Mouse (Mus musculus) midbrain, embryonic 13.5 days (tissue): ENCODE measurements around the gene Fntb. TPM values are rescaled to one million over a fixed set of nuclear protein-coding genes. Genes with fewer than 3 reads are reported as not detected.

Experiments
- ATAC-seq: fragments of 200-750 bp; cut with Nextera tagmentation; 2 replicates; pipeline ENCODE4 v1.8.0; 2017; ENCODE audit warnings: mild to moderate bottlenecking, moderate TSS enrichment, moderate library complexity
- H3K27ac ChIP-seq: fragments of 300-500 bp; sonication (generic); 2 replicates; pipeline ENCODE4 v1.5.1; 2015; ENCODE audit warnings: inconsistent platforms, mild to moderate bottlenecking, moderate library complexity
- H3K27me3 ChIP-seq: fragments of 300-500 bp; sonication (generic); 2 replicates; pipeline ENCODE4 v1.6.1; 2015; ENCODE audit warnings: mild to moderate bottlenecking, inconsistent platforms
- H3K36me3 ChIP-seq: fragments of 300-500 bp; sonication (generic); 2 replicates; pipeline ENCODE4 v1.6.1; 2015; ENCODE audit warnings: mild to moderate bottlenecking, inconsistent platforms
- H3K4me1 ChIP-seq: fragments of 300-500 bp; sonication (generic); replicated peaks from 2 replicates; pipeline ENCODE4 v1.6.1; 2015; ENCODE audit warnings: inconsistent platforms
- H3K4me2 ChIP-seq: fragments of 300-500 bp; sonication (generic); replicated peaks from 2 replicates; pipeline ENCODE4 v1.6.1; 2015; ENCODE audit warnings: moderate library complexity, mild to moderate bottlenecking, inconsistent platforms
- H3K4me3 ChIP-seq: fragments of 300-500 bp; sonication (generic); replicated peaks from 2 replicates; pipeline ENCODE4 v1.5.1; 2015; ENCODE audit warnings: mild to moderate bottlenecking, inconsistent platforms
- H3K9ac ChIP-seq: fragments of 300-500 bp; sonication (generic); replicated peaks from 2 replicates; pipeline ENCODE4 v1.6.1; 2015; ENCODE audit warnings: mild to moderate bottlenecking, inconsistent platforms
- H3K9me3 ChIP-seq: fragments of 300-500 bp; sonication (generic); 2 replicates; pipeline ENCODE4 v1.6.1; 2016; ENCODE audit warnings: mild to moderate bottlenecking, inconsistent platforms
- WGBS: fragments of 180-500 bp; shearing (Covaris S2); methylation state at CpG from one replicate; pipeline ENCODE4 v1.1.7; 2015; 5-methylcytosine and 5-hydroxymethylcytosine counted together
- polyA plus RNA-seq: library from polyadenylated mRNA; unstranded; fragments of >200 nt; fragmentation: Nextera tagmentation; extraction: Ambion mirVana; gene quantifications from 2 replicates; pipeline ENCODE4 v1.2.1, GENCODE M21; 2015

Gene Fntb
- polyA plus RNA-seq, 1 experiment from 2014 or later: 36.8 TPM

- no peak overlapping the region for H3K4me2 ChIP-seq
- H3K9me3 ChIP-seq: no peaks in the 10 kb centered on the region
- H3K4me3 ChIP-seq: no peak overlapping the region
- no peaks in the 10 kb centered on the region for H3K4me1 ChIP-seq
- H3K27ac ChIP-seq: no peak overlapping the region
- H3K36me3 ChIP-seq: peaks cover 33% of the 10 kb centered on the region
- no peak for ATAC-seq
- 88% methylated on average over 6 of the region's 6 CpGs for WGBS
- H3K27me3 ChIP-seq: no peaks in the 10 kb centered on the region
- H3K9ac ChIP-seq: no peak overlapping the region
Measured at GRCm38 (mm10) chr12:76932688-76933060, 167.3 kb downstream of the Fntb start.

- no peak overlapping the region for H3K4me3 ChIP-seq
- H3K36me3 ChIP-seq: peaks cover 51% of the 10 kb centered on the region
- WGBS: 97% methylated on average over 3 of the region's 3 CpGs
- no peaks in the 10 kb centered on the region for H3K27me3 ChIP-seq
- H3K4me1 ChIP-seq: no peaks in the 10 kb centered on the region
- H3K27ac ChIP-seq: no peak overlapping the region
- H3K4me2 ChIP-seq: no peak overlapping the region
- no peak for ATAC-seq
- no peaks in the 10 kb centered on the region for H3K9me3 ChIP-seq
- no peak overlapping the region for H3K9ac ChIP-seq
Measured at GRCm38 (mm10) chr12:76934438-76934837, 169.0 kb downstream of the Fntb start.

GRCm38 (mm10) chr12:76936211-76936610 lies 170.8 kb downstream of the Fntb start:
- H3K27me3 ChIP-seq: no peaks in the 10 kb centered on the region
- no peak overlapping the region for H3K4me2 ChIP-seq
- no peak overlapping the region for H3K27ac ChIP-seq
- no peaks in the 10 kb centered on the region for H3K9me3 ChIP-seq
- no peaks in the 10 kb centered on the region for H3K4me1 ChIP-seq
- H3K36me3 ChIP-seq: peaks cover 68% of the 10 kb centered on the region
- WGBS: 95% methylated on average over 10 of the region's 10 CpGs
- ATAC-seq: no peak
- H3K9ac ChIP-seq: no peak overlapping the region
- H3K4me3 ChIP-seq: no peak overlapping the region

GRCm38 (mm10) chr12:76938013-76938412 lies 172.6 kb downstream of the Fntb start:
- Histone ChIP-seq H3K27me3 (no peaks in the 10 kb centered on the region), H3K9ac (no peak overlapping the region), H3K4me1 (no peaks in the 10 kb centered on the region), H3K36me3 (peaks cover 78% of the 10 kb centered on the region), H3K27ac (no peak overlapping the region), H3K4me3 (no peak overlapping the region), H3K4me2 (no peak overlapping the region), H3K9me3 (no peaks in the 10 kb centered on the region)
- 90% methylated on average over 6 of the region's 6 CpGs for WGBS
- ATAC-seq: no peak

- H3K4me2 ChIP-seq: no peak overlapping the region
- H3K9me3 ChIP-seq: no peaks in the 10 kb centered on the region
- no peak overlapping the region for H3K9ac ChIP-seq
- H3K27ac ChIP-seq: no peak overlapping the region
- H3K36me3 ChIP-seq: peaks cover 96% of the 10 kb centered on the region
- no peak overlapping the region for H3K4me3 ChIP-seq
- ATAC-seq: no peak
- H3K4me1 ChIP-seq: no peaks in the 10 kb centered on the region
- WGBS: 63% methylated on average over 2 of the region's 2 CpGs
- no peaks in the 10 kb centered on the region for H3K27me3 ChIP-seq
Measured at GRCm38 (mm10) chr12:76941524-76941923, 176.1 kb downstream of the Fntb start.

GRCm38 (mm10) chr12:76942476-76942875 lies 177.1 kb downstream of the Fntb start:
- peaks cover 95% of the 10 kb centered on the region for H3K36me3 ChIP-seq
- no peak for ATAC-seq

GRCm38 (mm10) chr12:76943046-76943445 lies 177.7 kb downstream of the Fntb start:
- 83% methylated on average over 3 of the region's 3 CpGs for WGBS
- no peaks in the 10 kb centered on the region for H3K4me1 ChIP-seq
- ATAC-seq: no peak
- H3K27ac ChIP-seq: no peak overlapping the region
- no peak overlapping the region for H3K4me3 ChIP-seq
- H3K9me3 ChIP-seq: no peaks in the 10 kb centered on the region
- no peaks in the 10 kb centered on the region for H3K27me3 ChIP-seq
- H3K4me2 ChIP-seq: no peak overlapping the region
- no peak overlapping the region for H3K9ac ChIP-seq
- peaks cover 96% of the 10 kb centered on the region for H3K36me3 ChIP-seq

More at GRCm38 (mm10) chr12:76942476-76942875, 177.1 kb downstream of the Fntb start:
- Histone ChIP-seq H3K27me3 (no peaks in the 10 kb centered on the region), H3K27ac (no peak overlapping the region), H3K4me2 (no peak overlapping the region), H3K4me1 (no peaks in the 10 kb centered on the region), H3K4me3 (no peak overlapping the region), H3K9me3 (no peaks in the 10 kb centered on the region), H3K9ac (no peak overlapping the region)
- WGBS: 83% methylated on average over 2 of the region's 2 CpGs

GRCm38 (mm10) chr12:76943466-76943865 lies 178.1 kb downstream of the Fntb start:
- Histone ChIP-seq H3K9ac (no peak overlapping the region), H3K9me3 (no peaks in the 10 kb centered on the region), H3K36me3 (peaks cover 96% of the 10 kb centered on the region), H3K27me3 (no peaks in the 10 kb centered on the region), H3K27ac (no peak overlapping the region), H3K4me1 (no peaks in the 10 kb centered on the region), H3K4me2 (no peak overlapping the region), H3K4me3 (no peak overlapping the region)
- no peak for ATAC-seq
- WGBS: 93% methylated on average over 6 of the region's 6 CpGs

GRCm38 (mm10) chr12:76947487-76947886 lies 182.1 kb downstream of the Fntb start:
- H3K4me3 ChIP-seq: no peak overlapping the region
- H3K9ac ChIP-seq: no peak overlapping the region
- no peak overlapping the region for H3K4me2 ChIP-seq
- H3K27ac ChIP-seq: no peak overlapping the region
- no peaks in the 10 kb centered on the region for H3K4me1 ChIP-seq
- no peak for ATAC-seq
- H3K27me3 ChIP-seq: no peaks in the 10 kb centered on the region
- 94% methylated on average over 3 of the region's 3 CpGs for WGBS
- peaks cover 91% of the 10 kb centered on the region for H3K36me3 ChIP-seq
- H3K9me3 ChIP-seq: no peaks in the 10 kb centered on the region

GRCm38 (mm10) chr12:76948185-76948584 lies 182.8 kb downstream of the Fntb start:
- Histone ChIP-seq H3K27ac (no peak overlapping the region), H3K9ac (no peak overlapping the region), H3K4me1 (no peaks in the 10 kb centered on the region), H3K27me3 (no peaks in the 10 kb centered on the region), H3K4me3 (no peak overlapping the region), H3K36me3 (peaks cover 92% of the 10 kb centered on the region), H3K4me2 (no peak overlapping the region), H3K9me3 (no peaks in the 10 kb centered on the region)
- ATAC-seq: no peak
- 99% methylated on average over 2 of the region's 2 CpGs for WGBS

GRCm38 (mm10) chr12:76948781-76949180 lies 183.4 kb downstream of the Fntb start:
- no peaks in the 10 kb centered on the region for H3K4me1 ChIP-seq
- no peak overlapping the region for H3K27ac ChIP-seq
- H3K9ac ChIP-seq: no peak overlapping the region
- H3K27me3 ChIP-seq: no peaks in the 10 kb centered on the region
- peaks cover 91% of the 10 kb centered on the region for H3K36me3 ChIP-seq
- H3K4me3 ChIP-seq: no peak overlapping the region
- 95% methylated on average over 3 of the region's 3 CpGs for WGBS
- ATAC-seq: no peak
- no peaks in the 10 kb centered on the region for H3K9me3 ChIP-seq
- H3K4me2 ChIP-seq: no peak overlapping the region

- H3K4me2 ChIP-seq: no peak overlapping the region
- H3K9ac ChIP-seq: no peak overlapping the region
- ATAC-seq: no peak
- H3K4me3 ChIP-seq: no peak overlapping the region
- no peaks in the 10 kb centered on the region for H3K9me3 ChIP-seq
- no peak overlapping the region for H3K27ac ChIP-seq
- WGBS: 92% methylated on average over 5 of the region's 5 CpGs
- H3K4me1 ChIP-seq: no peaks in the 10 kb centered on the region
- no peaks in the 10 kb centered on the region for H3K27me3 ChIP-seq
- peaks cover 84% of the 10 kb centered on the region for H3K36me3 ChIP-seq
Measured at GRCm38 (mm10) chr12:76950330-76950729, 184.9 kb downstream of the Fntb start.

- Histone ChIP-seq H3K27ac (no peak overlapping the region), H3K9me3 (no peaks in the 10 kb centered on the region), H3K9ac (no peak overlapping the region), H3K4me3 (no peak overlapping the region), H3K27me3 (no peaks in the 10 kb centered on the region), H3K36me3 (peaks cover 83% of the 10 kb centered on the region), H3K4me2 (no peak overlapping the region), H3K4me1 (no peaks in the 10 kb centered on the region)
- WGBS: 96% methylated on average over 2 of the region's 2 CpGs
- ATAC-seq: no peak
Measured at GRCm38 (mm10) chr12:76953750-76954363, 188.5 kb downstream of the Fntb start.
